ENCODE assay signal across 1 mouse cellular context in the genomic region with DNA sequence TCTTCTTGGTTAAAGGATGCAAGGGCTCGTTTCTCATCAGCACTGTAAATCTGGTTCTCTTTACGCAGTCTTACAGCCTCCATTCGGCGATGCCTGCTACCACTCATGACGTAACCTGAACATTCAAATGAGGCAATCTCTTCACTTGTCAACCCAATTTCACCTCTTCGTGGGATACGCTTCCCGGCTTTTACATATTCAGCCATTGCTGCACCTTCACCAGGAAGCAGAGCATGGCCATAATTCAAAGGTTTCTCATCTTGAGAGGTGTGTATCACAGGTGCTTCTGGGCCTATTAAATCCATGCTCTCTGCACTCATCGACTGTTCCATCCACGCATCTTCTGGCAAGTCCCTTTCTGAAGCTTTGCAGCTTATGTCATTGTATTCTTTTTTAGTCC.
TF ChIP-seq lines count a peak whose summit lies in the region.

No protein-coding gene starts in this region.

TF ChIP-seq in CH12.LX, 34 proteins besides CTCF, POLR2A, EP300 and RAD21:
- TF ChIP-seq HCFC1 (IDR thresholded peaks at IDR 0.05; ENCODE audit: low read depth, low read length) = no peak
- no peak for TF ChIP-seq JUN (IDR thresholded peaks at IDR 0.05; ENCODE audit: insufficient read depth, low read depth, low read length)
- TF ChIP-seq SMC3 (IDR thresholded peaks at IDR 0.05; ENCODE audit: low read depth, low read length) = no peak
- TF ChIP-seq ZMIZ1 (IDR thresholded peaks at IDR 0.05; ENCODE audit: low read depth, low read length) = no peak
